In the genomic region with DNA sequence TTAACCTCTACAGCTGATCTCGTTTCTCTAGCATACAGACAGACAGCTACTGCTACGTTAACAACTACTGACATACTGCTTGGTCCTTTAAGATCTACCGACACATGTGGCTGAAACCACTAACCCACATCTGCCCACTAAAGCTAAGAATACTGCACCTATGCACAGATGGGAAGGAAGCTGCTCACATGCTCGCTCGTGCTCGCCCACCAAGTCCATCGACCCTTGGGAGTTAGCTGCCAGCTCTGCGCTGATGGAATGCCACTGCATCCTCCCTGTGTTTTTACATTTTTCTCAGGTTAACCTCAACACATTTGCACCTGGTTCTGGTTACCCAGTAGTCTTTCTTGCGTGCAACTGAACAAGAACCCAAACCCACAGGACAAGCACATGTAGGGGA, we compare ENCODE assay signal across 19 mouse cellular contexts. TPM values are rescaled to one million over a fixed set of nuclear protein-coding genes. Genes with fewer than 3 reads are reported as not detected.
"Had no signal": no experiment of that assay in that cellular context is flagged by ENCODE, and none has a peak within 500 bp of the region (broad histone marks: within the 10 kb centered on the region; RNA-seq: fewer than 3 reads in every experiment).

No protein-coding gene starts in this region.

- H3K4me3 ChIP-seq: midbrain, embryonic 10.5 days; midbrain, embryonic 12.5 days; myocyte; neural tube, embryonic 13.5 days; neural tube, embryonic 15.5 days; stomach, embryonic 15.5 days had no signal

- H3K4me2 ChIP-seq: lung, embryonic 14.5 days; midbrain, embryonic 12.5 days; neural tube, embryonic 13.5 days; neural tube, embryonic 15.5 days; stomach, embryonic 15.5 days had no signal

- H3K27me3 ChIP-seq: midbrain, embryonic 12.5 days; neural tube, embryonic 13.5 days; neural tube, embryonic 15.5 days; stomach, embryonic 15.5 days had no signal

- H3K9ac ChIP-seq: lung, embryonic 14.5 days; midbrain, embryonic 12.5 days; neural tube, embryonic 13.5 days; neural tube, embryonic 15.5 days; stomach, embryonic 15.5 days had no signal

- H3K9me3 ChIP-seq: midbrain, embryonic 10.5 days; midbrain, embryonic 12.5 days; neural tube, embryonic 13.5 days; neural tube, embryonic 15.5 days; stomach, embryonic 15.5 days had no signal

- H3K4me1 ChIP-seq: midbrain, embryonic 10.5 days; midbrain, embryonic 12.5 days; stomach, embryonic 15.5 days had no signal

- DNase-seq: lung, adult 18-20 months; lung, embryonic 14.5 days; lung, postnatal 10 days; lung, postnatal 4 days; midbrain, embryonic 14.5 days; retina, postnatal 1 day; right cerebral cortex, adult 18-20 months; right cerebral cortex, postnatal 25 days; right cerebral cortex, postnatal 4 days; thymus, adult 18-20 months; thymus, postnatal 14 days; thymus, postnatal 36 days had no signal

- H3K27ac ChIP-seq: midbrain, embryonic 10.5 days; midbrain, embryonic 12.5 days; neural tube, embryonic 13.5 days; neural tube, embryonic 15.5 days; stomach, embryonic 15.5 days had no signal

- ATAC-seq: midbrain, embryonic 16.5 days had no signal

RNA-seq across cellular contexts. Expression of gene Rab19, which starts 17.4 kb away (rescaled TPM):
- polyA plus RNA-seq: midbrain, embryonic 16.5 days; myocyte; neural tube, embryonic 13.5 days had no signal
